Mouse (Mus musculus): ENCODE data around the gene Sox5.

DNA sequence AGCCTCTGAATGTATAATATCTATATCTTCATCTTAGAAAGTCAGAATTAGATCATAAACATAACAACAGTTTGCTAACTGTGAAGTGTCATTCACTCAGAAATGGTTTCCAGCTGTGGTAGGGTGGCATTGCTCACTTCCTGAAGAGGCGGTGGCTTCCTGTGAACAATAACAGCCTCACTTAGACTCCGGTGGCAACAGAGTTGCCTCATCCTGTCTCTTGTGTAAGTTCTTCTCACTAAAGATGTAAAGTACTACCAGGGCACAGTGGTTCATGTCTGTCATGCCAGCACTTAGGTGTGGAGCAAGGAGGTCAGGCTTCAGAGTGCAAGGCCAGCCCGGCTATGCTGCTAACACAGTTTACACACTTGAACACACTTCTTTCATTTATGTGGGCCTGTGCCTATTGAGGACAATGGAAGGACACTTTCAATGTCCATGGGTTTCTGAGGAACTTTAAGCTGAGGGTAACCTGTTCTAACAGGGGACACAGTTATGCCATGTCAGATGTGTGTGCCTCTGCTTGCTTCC, 913.6 kb downstream of the Sox5 start:
- TF ChIP-seq EP300 (IDR thresholded peaks at IDR 0.05; ENCODE audit: low read length) (no peak), CTCF (conservative IDR thresholded peaks at IDR 0.05 in 1 of 2, IDR thresholded peaks at IDR 0.05 in 1 of 2; ENCODE audit: low read depth in 2 of 2, low read length in 2 of 2) (no peak), KAT2A (IDR thresholded peaks at IDR 0.05; ENCODE audit: insufficient replicate concordance, low read length) (no peak), POLR2AphosphoS2 (IDR thresholded peaks at IDR 0.05; ENCODE audit: low read depth, low read length) (no peak), POLR2A (IDR thresholded peaks at IDR 0.05; ENCODE audit: low read depth, low read length) (no peak), RCOR1 (conservative IDR thresholded peaks at IDR 0.05; ENCODE audit: low read depth, low read length) (no peak), ETS1 (conservative IDR thresholded peaks at IDR 0.05; ENCODE audit: low read depth, low read length) (no peak), CHD2 (IDR thresholded peaks at IDR 0.05; ENCODE audit: low read length) (no peak)

Measured in CH12.LX (cell line).